Mouse (Mus musculus): ENCODE results near the gene Gzmm.
A peak's percentile ranks its signal among the peaks of the same experiment; 100 is the strongest.

Gzmm gene

DNA sequence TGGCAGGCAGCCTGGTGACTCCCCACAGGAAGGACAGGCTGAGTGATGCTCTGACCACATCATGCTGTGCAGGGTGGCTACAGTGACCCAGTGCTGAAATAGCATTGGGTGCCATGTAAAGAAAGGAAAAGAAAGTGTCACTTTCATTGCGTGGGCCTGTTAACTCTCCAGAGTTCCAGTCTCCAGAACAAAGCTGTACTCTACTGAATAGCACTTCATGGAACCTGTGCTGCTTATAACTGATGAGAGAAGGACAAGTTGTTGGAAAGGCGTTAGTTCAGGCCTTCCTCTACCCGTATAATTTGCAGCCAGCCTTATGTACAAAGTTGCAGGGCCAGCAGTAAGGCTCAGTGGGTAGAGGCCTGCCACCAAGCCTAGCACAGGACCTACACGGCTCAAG is at the start of gene Gzmm:
TSS of gene Gzmm (plus strand) at position 301 of the 400 bp plus-strand sequence.
- no peak for DNase-seq

DNA sequence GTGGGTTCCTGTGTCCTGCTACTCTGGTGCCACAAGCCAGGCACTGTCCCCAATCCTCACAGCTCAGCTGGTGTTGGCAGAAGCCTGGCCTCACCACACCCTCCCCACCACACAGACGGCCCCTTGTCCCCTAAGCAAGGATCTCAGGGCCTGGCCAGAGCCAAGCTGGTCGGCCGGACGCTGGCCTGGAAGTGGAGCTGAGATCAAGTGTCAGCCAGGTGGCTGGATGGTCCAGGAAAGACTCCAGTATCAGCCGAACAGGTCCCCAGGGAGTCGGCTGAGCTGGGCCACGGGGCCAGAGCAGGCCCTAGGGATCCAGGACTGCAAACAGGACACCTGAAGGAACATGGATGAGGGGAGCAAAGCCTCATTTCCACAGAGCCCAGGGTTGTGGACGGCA is 43.1 kb upstream of the Gzmm start, which contains the start of gene Odf3l2:
TSS of gene Odf3l2 (minus strand) at position 28 of the 400 bp plus-strand sequence.
- no peak for DNase-seq

DNA sequence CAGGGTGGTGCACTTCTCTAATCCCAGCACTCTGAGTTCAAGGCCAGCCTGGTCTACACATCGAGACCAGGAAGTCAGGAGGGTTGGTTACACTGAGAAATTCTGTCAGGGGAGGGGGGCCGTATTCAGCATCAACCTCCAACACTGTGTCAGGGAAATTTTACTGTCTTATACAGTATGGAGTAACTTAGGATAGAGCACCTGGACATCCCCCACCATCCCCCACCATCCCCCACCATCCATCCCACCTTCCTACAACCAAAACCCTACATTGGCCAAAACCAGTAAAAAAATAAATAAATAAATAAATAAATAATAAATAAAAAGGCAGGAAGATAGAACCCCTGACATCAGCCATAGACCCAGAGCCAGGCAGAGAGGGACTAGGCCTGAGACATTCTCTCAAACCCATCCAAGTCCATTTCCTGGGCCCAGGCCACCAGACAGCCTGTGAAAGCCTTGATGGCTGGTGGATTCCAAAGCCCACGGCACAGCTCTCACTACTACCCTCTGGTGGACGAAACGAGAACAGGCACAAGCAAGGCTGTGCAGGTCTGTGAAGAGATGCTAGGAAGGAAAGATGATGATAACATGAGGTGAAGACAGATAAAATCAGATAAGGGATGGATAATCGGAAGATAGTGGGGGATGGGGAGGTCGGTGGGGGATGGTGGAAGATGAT is 39.6 kb upstream of the Gzmm start:
- peak; percentile 68 for DNase-seq

DNA sequence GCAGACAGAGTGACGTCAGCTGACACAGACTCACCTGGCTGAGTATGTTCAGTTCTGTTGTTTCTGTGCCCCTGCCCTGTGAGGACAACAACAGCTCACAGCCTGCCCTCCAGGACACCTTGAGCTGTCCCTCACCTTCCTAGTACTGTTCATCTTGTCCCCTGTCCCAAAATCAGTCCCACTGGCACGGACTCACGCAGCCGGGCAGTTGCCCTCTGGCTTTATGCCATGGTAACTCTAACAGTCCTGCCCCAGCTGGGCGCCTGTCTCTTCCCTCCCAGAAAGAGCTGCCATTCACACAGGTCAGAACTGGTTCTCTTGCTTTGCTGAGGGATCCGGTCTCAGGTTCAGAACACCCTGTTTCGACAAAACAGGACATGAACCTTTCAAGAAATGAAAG is 36.0 kb upstream of the Gzmm start:
- no peak for DNase-seq

DNA sequence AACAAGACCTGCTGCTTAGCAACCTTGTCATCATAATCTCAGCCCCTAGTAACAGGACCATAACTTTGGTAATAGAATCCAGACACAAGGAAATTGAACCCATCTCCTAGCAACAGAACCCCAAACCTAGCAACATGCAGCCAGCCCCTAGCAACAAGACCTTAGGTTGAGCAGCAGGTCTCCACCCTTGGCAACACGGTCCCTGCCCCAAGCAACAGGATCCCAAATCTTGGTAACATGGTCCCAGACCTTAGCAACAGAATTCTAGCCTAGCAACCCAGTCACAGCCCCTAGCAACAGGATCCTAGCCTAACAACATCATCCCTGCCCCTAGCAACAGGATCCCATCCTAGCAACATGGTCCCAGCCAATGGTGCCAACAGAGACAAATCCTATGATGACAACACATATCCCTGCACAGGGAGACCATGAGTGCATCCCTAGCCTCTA is 33.8 kb upstream of the Gzmm start:
- no peak for DNase-seq

DNA sequence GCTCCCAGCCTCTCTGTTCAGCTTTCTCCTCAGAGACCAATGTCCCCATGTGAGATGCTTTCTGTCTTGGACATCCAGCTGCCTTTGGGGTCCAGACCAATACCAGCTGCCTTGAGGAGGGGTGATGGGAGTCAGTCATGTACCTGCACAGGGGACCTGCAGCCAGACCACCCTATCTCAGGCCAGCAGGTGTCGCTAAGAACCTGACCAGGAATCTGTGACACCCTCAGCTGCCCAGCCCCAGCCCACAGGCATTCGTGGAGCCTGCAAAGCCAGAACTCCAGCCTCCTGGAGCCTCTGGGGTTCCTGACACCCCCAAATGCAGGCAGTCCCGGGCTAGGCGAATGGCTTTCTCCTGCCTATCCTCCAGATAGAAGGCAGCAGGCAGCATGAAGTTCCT is 30.0 kb upstream of the Gzmm start:
- DNase-seq = no peak

DNA sequence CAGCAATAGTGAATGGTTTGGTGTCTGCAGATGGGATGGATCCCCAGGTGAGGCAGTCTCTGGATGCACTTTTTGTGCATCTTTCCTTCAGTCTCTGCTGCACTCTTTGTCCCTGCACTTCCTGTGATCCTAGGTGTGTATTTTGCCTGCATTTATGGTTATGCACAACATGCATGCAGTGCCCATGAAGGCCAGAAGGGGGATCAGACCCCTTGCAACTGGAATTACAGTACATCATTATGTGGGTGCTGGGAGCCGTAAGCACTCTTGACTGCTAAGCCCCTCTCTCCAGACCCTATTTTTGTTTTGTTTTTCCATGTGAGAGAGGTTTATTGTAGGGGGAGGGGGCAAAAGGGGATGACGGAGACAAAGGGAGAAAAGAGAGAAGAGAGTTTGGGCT is 28.5 kb upstream of the Gzmm start:
- DNase-seq = no peak

DNA sequence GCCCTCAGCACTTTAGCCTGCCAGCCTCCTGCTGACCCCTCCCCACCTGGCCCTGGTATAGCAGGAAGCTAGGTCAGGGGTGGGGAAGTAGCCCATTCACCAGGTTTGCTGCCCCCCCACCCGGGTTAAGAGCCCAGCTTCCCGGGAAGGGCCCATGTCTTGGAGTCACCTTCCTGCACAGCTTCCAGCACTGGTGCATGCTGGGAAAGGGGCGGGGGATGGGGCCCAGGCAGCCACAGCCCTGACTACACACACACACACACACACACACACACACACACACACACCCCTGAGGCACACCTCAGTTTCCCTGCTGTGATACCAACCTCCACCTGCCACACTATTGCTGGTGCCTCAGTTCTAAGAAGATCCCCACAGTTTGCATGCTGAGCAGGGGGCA is 27.0 kb upstream of the Gzmm start:
- no peak for DNase-seq

DNA sequence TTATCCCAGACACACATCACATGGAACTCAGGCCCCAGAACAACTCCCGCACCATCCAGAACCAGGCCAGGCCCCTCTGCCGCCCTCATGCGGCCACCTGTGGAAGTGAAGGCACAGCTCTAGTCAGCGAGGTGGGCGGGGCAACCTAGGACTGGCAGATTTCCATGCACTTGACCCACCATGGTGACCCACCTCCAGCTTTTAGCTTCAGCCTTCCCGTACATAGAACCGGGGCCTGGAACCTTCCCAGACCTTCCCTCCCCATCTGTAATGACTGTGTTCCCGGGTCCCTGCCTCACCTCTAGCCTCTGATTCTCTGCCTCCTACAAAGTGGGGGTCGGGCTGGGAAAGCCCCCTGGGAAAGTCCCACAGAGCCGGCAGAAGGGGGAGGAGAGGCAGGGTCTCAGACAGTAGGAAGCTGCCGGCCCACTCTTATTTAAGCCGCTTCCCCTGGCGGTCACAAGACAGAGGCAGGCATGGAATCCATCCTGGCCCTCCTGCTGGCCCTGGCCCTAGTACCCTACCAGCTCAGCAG is 24.6 kb upstream of the Gzmm start, which contains the start of gene Madcam1:
TSS of gene Madcam1 (plus strand) at position 429 of the 535 bp plus-strand sequence.
- DNase-seq = peak; percentile 60

DNA sequence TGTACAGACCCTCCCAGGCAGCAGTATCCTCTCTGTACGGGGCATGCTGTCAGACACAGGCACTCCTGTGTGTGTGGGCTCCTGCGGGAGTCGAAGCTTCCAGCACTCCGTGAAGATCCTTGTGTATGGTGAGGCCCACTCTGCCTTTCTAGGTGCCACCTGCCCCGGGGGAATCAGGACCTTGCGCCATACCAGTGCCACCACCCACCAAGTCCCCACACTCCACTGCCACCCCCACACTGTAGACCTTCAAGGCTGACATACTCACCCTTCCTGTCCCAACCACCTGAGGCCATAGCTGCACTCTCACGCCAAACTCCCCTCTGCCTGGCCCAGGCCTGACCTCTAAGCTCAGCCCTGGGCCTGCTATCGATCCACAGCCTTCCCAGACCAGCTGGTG is 23.8 kb upstream of the Gzmm start:
- no peak for DNase-seq

DNA sequence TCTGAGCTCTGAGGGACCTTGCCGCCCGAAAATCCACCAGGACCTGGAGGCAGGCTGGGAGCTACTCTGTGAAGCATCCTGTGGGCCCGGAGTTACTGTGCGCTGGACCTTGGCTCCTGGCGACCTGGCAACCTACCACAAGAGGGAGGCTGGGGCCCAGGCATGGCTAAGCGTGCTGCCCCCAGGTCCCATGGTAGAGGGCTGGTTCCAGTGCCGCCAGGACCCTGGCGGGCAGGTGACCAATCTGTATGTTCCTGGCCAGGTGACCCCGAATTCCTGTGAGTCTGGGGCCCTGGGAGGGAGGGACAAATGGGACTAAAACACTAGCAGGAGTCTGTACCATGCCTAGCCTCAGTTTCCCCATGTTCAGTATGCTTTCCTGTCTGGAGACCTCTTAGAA is 22.3 kb upstream of the Gzmm start:
- DNase-seq = no peak

DNA sequence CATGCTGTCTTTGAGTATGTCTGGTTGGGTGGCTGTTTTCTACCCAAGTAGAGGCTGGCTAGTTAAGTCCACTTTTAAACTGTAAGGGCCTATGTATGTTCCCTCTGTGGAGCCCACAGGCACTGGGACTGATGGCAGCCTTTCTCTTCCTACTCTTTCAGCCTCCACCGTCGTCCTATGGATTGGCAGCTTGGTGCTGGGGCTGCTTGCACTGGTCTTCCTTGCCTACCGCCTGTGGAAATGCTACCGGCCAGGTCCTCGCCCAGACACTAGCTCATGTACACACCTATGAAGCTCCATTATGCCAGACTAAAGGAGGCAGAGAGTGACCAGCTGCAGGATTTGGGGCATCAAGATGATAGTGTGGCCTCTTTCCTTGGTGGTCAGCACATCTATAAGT is 20.7 kb upstream of the Gzmm start:
- DNase-seq = no peak

DNA sequence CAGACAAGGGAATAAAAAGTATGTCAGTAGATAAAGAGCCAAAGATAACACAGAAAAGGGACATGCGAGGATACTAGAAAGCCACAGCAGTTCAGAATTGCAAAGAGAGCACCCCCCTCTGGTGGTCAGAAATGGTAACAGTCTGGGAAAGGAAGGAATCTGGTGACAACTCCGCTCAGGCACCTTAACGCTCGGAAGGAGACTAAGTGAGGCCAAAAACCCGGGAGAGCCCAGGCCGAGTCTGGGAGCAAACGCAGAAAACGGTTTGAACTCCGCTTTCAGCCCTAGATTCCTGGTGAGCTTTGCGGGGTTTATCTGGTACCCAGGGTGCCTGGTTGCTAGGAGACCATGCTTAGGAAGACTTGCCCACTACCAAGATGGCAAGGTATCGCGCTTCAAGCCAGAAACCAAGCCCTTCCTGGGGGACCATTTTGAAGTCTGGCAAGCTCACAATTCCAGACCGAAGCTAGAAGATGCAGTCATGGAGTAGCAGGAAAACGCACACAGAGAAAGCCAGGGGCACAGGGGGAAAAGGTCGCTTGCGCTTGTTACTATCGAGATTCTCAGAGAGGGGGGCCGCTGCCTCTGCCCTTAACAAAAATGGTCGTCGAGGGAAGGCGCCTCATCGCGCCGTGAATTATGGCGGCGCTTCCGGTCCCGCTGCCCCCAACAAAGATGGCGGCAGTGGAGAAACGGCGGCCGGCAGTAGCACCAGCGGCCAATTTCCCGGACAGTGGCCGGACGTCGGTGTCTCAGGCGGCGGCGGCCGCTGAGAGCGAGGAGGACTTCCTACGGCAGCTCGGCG is 19.8 kb upstream of the Gzmm start, which contains the start of gene Tpgs1:
TSS of gene Tpgs1 (plus strand) at position 599 of the 805 bp plus-strand sequence.
- DNase-seq = peak; percentile 93

DNA sequence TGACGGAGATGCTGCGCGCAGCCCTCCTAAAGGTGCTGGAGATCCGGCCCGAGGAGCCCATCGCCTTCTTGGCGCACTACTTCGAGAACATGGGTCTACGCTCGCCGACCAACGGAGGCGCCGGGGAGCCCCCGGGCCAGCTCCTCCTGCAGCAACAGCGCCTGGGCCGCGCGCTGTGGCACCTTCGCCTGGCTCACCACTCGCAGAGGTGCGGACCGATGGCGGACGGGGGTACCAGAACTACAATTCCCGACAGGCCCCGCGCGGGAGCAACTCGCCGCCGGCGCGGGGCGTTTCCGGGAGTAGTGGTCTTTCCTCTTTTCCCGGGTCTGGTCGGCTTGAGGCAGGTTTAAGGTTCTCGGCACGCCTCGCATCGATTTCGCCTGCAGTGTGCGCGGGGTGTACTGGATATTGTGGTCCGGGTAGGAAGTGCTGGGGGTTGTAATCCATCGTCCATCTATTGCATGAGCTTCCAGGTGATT is 19.2 kb upstream of the Gzmm start:
- DNase-seq = peak; percentile 84

DNA sequence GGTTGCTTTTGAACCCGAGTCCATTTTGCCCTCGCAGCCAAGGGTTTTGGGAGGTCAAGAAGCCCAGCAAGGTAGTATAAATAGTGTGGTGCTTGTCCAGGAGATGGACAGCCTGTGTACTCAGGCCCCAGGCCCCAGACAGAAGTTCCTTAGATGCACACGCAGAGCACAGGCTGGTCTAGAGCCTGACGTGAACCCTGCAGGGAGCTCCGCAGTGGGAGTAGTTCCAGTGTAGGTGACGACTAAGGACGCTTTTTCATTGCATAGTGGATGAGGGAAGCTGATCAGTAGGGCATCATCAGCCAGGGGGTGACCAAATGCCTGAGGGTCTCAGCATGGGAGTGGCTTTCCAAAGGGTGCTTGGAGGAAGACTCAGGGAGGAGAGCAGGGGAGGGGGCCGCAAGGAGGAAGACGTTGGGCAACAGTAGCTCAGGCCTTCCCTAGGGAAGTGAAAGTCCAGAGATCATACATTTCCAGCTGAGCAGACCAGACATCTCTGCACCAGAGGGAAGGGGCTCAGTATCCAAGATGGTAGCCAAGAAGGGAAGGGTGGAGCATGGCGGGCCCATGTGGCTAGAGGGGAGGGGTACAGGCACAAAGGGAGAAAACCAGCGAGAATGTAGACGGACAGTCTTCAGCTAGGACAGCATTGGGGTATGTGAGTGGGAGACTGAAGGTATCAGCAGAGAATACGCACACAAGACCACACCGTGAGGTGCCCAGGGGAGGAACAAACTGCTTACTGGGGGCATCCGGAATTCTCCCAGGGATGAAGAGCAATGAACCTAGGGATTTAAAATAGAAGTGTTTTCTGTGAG is 18.5 kb upstream of the Gzmm start:
- no peak for DNase-seq

DNA sequence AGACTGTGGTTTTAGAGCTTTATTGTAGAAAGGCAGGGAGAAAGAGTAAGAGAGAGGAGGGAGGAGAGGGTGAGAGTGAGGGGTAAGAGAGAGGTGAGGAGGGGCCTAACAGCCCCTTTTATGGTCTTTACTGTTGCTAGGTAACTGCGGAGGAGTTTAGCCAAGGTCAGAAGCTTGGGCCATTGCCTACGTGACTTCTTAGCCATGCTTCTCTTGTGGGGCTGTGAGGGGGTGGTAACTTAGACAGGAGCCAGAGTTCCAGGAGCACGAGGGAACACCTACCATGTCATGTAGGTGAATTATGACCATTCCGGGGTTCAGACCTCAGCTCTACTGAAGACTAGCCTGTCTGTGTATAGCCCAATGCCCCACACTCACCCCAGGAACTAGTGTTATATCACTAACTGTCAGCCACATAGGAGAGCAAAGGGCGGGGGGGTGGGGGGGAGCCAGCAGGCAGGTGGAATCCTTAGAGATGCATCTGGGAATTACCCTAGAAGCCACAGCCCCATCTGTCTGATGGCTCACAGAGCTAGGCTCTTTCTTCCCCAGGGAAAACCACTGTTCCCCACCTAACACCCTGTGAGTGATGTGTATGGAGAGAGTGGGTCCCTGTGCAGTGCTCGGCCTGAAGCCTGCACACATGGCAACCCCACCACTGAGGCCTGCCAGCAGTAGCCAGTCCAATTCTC is 17.3 kb upstream of the Gzmm start:
- DNase-seq = no peak

DNA sequence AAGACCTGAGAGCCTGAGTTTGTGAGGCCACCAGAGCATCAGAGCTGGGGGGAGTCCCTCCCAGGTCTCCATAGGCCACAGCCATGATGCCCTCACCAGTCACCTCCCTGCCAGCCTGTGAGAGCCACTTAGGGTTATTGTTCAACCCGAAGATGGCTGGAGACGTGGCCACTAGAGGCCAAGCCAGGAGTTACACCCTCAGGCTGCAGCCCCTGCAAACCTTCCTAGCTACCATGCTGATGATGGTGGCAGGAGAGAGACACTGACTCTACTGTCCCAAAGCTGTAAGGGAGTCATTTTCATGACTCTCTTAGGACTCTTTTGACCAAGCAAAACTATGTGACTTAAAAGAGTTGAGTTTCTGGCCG is 16.7 kb upstream of the Gzmm start:
- DNase-seq = no peak

DNA sequence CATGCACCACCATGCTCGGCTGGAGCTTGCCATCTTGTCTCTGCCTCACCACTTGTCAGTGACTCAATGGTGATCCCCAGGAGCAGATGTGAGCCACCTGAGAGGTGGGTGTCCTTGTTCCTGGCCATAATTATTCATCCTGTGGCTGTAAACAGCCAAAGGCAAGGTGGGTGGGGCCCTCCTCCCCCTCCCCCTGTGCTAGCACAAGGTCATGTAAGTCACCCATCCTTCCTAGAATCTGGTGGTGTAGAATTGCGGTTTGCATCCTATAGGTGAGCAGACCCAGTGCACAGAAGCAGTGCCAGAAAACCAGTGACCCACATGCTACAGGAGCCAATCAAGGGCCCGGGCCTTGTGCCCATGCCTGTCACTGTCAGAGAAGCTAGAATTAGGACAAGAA is 15.8 kb upstream of the Gzmm start:
- no peak for DNase-seq

DNA sequence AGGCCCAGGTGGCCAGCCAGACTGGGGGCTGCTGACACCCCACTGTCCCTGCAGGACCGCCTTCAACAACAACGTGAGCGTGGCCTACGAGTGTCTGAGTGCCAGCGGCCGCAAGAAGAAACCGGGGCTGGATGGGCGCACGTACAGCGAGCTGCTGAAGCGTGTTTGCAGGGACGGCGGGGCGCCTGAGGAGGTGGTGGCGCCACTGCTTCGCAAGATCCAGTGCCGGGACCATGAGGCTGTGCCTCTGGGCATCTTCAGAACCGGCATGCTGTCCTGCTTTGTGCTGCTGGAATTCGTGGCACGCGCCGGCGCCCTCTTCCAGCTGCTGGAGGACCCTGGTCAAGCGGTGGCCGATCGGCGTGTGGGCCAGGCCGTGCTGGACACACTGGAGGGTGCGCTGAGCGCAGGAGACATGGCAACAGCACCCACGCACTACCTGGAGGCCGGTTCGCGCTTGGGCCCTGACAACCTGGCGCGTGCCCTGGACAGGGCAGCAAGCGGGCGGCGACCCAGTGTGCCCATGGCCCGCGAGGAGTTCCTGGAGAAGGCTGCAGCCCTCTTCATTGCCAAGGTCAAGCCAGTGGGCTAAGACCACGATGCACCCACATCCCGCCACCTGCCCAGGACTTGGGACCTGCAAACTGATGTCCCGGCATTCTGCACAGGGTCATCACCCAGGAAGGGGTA is 13.3 kb upstream of the Gzmm start:
- no peak for DNase-seq

DNA sequence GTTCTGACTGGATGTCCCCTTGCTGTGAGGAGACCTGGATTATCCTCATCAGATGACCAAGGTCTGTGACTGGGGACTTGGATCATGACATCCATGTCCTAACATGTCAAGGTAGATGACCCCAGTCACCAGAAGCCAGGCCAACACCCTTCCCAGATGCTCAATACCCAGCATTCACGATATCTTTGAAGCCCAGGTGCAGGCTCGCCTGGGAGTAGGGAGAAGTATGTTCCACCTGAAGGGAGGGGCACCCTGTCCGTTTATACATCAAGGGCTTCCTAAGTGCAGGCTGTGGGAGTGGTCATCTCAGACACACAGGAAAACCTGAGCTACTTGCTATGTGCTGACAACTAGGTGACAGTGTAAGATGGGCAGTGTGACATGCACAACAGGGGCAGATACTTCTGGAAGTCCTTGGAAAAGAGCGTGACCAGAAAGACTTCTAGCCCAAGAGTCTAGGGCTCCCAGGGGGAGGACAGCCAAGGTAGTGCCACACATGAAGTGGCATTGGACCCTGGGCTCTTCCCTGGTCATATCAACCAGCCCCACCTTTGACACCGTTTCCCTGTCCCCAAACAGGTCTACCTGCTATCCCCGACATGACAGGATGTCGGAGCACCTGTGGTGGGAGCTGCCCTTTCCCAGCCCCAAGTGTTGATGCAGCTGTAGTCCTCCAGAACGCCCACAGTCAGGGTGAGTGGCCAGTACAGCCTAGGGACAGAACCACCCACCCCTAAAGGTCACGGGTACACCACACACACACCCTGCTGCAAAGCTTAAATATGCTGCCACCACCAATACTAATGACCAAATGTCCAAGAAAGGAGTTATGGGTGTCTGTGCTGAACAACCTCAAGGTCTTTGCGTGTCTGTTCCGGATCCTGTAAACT is 8.0 kb upstream of the Gzmm start:
- DNase-seq = no peak
